Mouse (Mus musculus) macrophage (primary cell): ENCODE results near the gene Nlgn1. TPM values are rescaled to one million over a fixed set of nuclear protein-coding genes. Genes with fewer than 3 reads are reported as not detected.

Experiments
- H3K27ac ChIP-seq: fragments of 350-480 bp; formaldehyde crosslinking; 2 replicates; pipeline ENCODE4 v1.9.0; 2021
- H3K36me3 ChIP-seq: fragments of 350-480 bp; formaldehyde crosslinking; 2 replicates; pipeline ENCODE4 v1.9.0; 2021; ENCODE audit errors: inconsistent target
- H3K4me3 ChIP-seq: fragments of 350-480 bp; formaldehyde crosslinking; 2 replicates; pipeline ENCODE4 v1.9.0; 2021; ENCODE audit errors: inconsistent target
- H3K79me2 ChIP-seq: fragments of 350-480 bp; formaldehyde crosslinking; 2 replicates; pipeline ENCODE4 v1.9.0; 2021; ENCODE audit errors: inconsistent target
- WGBS: methylation state at CpG from one replicate; pipeline ENCODE4 v1.1.7; 2026; ENCODE audit warnings: inconsistent platforms; ENCODE audit not compliant: missing documents; 5-methylcytosine and 5-hydroxymethylcytosine counted together
- polyA plus RNA-seq: library from polyadenylated mRNA; stranded (reverse); fragments of 250-400 nt; gene quantifications from 3 replicates; pipeline ENCODE4 v1.2.4, GENCODE M21; 2018; ENCODE audit warnings: inconsistent platforms
- total RNA-seq, 78 experiments: library from RNA; depleted of rRNA; stranded (reverse); fragments of 250-400 nt; gene quantifications; 1 replicate in 9 of 78; 2 replicates in 24 of 78; 3 replicates in 43 of 78; 4 replicates in 2 of 78; pipeline ENCODE4 v1.2.4; 2018; ENCODE audit warnings: inconsistent platforms in 56 of 78

Nlgn1 gene
- not detected for total RNA-seq (2018; cell fraction: chromatin; rRNA removed)
- total RNA-seq (2018; cell fraction: cytosol; rRNA removed): not detected
- not detected for total RNA-seq (2018; cell fraction: nucleus; rRNA removed)
- polyA plus RNA-seq: not detected in 3 replicates

DNA sequence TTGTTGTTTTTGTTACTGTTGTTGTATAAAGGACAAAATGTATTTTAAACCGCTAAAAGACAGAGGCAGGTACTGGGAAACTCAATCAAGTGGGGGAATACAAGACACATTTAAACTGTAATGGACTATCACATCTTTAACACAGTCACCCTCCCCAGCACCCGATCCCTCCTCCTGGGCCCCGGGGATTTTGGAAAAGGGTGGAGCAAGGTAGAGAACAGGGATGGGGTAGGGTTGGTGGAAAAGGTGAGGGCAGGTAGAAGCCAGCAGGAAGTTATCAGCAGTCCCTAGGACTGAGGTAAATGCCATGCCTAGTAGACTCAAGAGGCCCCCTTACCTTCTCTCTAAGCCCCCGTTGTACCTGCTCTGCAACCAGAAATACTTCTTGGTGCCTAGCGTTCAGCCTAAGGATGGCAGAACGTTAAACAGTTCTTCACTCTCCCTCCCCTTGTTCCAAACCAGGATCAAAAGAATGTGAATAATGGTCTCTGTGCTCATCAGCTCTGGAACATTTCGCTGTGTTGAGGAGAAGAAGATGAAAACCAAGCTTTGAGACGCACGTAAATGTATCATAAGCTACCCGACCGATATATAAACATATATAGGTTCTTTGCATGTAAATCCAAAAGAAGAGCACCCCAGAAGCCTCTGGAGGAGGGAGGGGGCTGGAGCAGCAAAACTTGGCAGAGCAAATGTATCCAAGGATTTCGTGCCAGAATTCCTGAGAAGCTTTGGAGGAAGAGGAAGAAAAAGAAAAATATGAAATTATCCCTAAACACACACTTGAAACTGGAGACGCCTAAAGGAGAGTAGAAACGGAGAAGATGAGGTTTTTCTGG, at the start of gene Nlgn1:
TSS of gene Nlgn1 (minus strand) at position 61 of the 839 bp plus-strand sequence.
- no peaks in the 10 kb centered on the region for H3K79me2 ChIP-seq
- H3K27ac ChIP-seq: no peak within 1 kb of the TSS
- no peaks in the 10 kb centered on the region for H3K36me3 ChIP-seq
- no peak within 1 kb of the TSS for H3K4me3 ChIP-seq
- WGBS: 6% methylated on average over 14 of the region's 14 CpGs

DNA sequence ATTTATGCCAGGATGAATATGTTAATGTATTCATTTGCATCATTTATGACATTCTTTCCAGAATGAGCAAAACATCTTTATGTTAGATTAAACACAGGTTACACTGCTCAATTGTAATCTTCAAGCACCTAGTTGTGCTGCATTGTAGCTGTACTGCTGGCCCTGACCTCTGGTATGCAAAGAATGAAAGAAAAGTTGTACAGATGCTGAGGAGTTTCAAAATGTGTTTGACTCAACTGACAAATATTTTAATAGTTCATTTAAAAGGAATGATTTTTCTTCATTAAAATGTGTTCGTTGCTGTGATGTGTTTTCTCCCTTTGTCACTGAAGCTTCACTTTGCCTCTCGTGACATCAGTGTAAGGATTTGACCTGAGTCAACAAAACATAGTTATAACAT, 46.0 kb upstream of the Nlgn1 start:
- 71% methylated on average over 2 of the region's 2 CpGs for WGBS

DNA sequence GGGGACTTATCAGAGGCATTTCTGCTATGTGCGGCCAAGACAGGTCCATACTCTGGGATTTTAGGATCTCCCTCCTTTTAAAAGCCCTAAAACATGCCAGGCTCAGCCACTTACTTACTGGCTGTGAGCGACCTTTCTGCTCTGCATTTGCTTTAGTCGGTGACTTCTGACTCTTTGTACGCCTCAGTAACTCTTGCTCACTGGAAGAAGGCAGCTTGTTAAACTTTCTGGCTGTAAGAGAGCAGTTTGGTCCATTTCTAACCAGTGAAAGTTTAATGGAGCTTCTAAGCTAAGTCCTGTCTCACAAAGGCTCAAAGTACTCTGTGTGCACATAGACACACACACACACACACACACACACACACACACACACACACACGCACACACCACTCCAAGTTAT, 22.8 kb upstream of the Nlgn1 start:
- WGBS: 87% methylated on average over 5 of the region's 5 CpGs
- Histone ChIP-seq H3K36me3 (no peaks in the 10 kb centered on the region), H3K79me2 (no peaks in the 10 kb centered on the region), H3K27ac (no peak overlapping the region), H3K4me3 (no peak overlapping the region)

More for the DNA sequence above, 46.0 kb upstream of the Nlgn1 start:
- Histone ChIP-seq H3K36me3 (no peaks in the 10 kb centered on the region), H3K4me3 (no peak overlapping the region), H3K79me2 (no peaks in the 10 kb centered on the region), H3K27ac (no peak overlapping the region)

DNA sequence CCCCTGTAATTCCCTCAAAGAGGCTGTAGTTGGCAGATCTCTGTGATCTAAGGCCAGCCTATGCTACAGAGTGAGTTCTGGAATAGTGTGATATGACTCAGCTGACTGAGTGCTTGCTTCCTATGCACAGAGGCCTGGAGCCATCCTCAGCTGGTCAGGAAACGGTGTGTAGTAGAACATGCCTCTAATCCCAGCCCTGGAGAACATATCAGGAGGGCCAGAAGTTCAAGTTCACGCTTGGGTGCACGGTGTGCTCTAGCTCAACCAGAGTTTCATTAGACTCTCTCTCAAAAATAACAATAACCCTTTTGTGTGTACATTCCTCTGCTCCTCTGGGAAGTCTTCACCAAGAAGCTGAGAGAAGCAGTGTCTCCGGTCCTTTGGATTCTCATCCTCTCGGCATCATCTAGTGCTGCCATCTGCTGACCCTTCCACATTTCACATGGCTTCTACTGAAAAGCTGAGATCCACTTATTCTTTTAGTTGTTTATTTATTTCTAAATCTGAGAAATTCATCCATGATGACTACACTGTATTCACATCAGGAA, 22.3 kb upstream of the Nlgn1 start:
- Histone ChIP-seq H3K27ac (no peak overlapping the region), H3K79me2 (no peaks in the 10 kb centered on the region), H3K36me3 (no peaks in the 10 kb centered on the region), H3K4me3 (no peak overlapping the region)
- 79% methylated on average over 5 of the region's 5 CpGs for WGBS

DNA sequence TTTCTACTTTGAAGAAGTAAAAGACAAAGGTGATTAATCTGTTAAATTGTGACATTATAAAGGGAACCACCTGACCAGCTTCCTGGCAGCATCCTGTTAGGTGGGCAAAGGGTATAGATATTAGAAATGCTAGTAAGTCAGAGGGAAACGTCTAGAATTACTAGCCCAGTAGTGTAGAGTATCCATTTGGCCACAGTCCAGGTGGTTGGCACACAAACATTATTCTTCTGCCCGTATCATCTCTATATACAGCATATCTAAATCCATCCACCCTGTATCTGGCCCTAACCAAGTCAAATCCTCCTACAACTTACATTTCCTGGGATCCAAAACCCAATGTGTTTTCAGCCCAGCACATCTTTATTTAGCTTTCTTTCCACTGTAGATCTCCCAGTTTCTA, 5.2 kb upstream of the Nlgn1 start:
- Histone ChIP-seq H3K27ac (no peak overlapping the region), H3K79me2 (no peaks in the 10 kb centered on the region), H3K36me3 (no peaks in the 10 kb centered on the region), H3K4me3 (no peak overlapping the region)
- 77% methylated on average over 2 of the region's 2 CpGs for WGBS

DNA sequence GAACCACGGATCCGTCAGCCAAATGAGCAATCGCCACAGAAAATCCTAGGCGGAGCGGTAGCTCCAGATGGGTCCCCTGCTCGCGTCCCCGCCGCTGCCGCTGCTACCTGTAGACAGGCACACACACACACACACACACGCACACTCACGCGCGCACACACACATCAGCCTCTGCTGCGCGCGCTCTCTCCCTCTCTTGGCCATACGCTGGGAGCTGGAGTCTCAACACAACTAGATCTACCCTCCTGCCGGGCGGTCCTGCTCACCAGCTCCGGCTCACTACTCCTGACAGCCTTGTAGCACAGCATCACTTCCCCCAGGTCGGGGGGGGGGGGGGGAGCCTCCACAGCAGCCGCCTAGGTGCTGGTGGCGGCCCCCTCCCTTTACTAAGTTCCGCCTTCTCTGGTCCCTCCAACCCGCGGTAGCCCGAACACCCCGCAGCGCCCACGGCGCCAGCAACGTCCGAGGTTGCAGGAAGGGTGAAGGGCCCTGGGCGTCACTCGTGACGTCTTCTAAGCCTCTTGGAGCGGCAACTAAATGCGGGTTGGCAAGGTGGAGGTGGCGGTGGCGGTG, 1.1 kb upstream of the Nlgn1 start:
- WGBS: 2% methylated on average over 35 of the region's 41 CpGs
- H3K79me2 ChIP-seq: no peaks in the 10 kb centered on the region
- no peak overlapping the region for H3K27ac ChIP-seq
- no peak overlapping the region for H3K4me3 ChIP-seq
- H3K36me3 ChIP-seq: no peaks in the 10 kb centered on the region

DNA sequence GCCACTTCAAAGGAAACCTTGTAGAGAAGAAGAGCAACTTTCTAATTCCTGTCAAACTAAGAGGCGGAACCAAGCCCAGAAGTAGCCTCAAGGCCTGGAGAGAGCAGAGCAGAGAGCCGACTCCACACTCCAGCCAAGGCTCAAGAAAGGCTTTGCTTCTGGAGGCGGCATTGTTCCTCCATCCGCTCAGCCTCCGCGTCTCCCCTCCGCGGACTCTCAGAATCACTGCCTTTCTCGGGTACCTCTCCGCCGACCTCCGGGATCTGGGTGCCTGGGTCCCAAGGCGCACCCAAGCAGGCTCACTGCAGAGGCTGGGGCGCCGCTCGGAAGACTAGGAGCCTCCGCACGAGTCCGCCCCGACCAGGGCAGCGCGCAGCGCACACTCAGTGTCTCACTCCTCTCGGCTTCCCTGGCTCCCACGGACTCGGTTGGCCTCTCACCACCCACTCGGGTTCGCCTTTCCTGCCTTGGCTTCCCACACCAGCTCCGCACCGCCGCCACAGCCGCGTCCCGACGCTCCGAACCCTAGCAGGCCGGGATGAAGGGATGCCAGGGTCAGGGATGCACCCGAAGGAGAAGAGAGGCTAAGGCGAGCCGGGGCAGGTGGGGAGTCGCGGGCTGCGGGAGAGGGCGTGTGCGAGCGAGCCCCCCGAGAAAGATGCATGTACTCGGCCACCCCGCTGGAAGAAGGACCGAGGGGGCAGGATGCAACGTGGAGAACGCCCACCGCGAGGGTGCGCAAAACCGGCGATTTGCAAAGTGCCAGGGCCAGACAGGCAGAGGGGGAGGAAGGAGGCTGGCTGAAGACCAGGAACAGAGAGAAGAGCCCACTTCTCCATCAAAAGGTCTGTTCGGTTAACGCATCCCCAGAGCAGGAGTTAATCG, 841 bp downstream of the Nlgn1 start:
- Histone ChIP-seq H3K79me2 (no peaks in the 10 kb centered on the region), H3K4me3 (no peak overlapping the region), H3K36me3 (no peaks in the 10 kb centered on the region), H3K27ac (no peak overlapping the region)
- WGBS: 4% methylated on average over 60 of the region's 60 CpGs

DNA sequence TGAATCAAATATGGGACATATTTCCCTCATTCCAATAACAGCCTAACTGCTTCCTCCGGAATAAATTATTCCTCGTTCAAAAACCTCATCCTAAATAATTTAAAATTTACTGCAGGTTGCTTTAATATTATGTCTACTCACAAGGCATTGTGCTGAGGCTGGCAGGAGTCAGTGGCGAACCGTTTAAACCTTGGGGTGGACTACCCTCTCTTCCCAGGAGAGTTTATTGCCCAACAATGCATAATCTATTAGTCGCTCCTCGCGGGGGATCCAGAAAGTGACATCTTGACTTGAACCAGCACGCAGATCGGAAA, 1.4 kb downstream of the Nlgn1 start:
- Histone ChIP-seq H3K36me3 (no peaks in the 10 kb centered on the region), H3K27ac (no peak overlapping the region), H3K79me2 (no peaks in the 10 kb centered on the region), H3K4me3 (no peak overlapping the region)
- WGBS: 18% methylated on average over 9 of the region's 9 CpGs

DNA sequence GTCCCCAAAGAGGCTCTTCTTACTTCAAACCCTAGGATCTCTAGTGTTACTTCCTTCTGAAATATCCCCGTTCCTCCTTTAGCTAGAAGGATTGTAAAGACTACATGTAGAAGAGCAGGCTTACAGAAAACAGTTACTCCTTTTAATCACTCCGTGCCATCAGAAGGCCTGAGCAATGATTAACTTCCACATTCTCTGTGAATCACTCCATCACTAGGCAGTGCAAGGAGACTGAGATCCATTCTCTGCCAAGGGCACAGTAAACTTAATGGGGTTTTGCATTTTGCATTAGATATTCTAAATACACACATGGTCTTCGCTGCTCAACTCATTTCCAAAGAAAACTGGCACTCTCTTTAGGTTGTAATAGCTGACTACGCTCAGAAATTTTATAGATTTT, 2.2 kb downstream of the Nlgn1 start:
- 64% methylated on average over 4 of the region's 4 CpGs for WGBS
- H3K4me3 ChIP-seq: no peak overlapping the region
- H3K79me2 ChIP-seq: no peaks in the 10 kb centered on the region
- no peak overlapping the region for H3K27ac ChIP-seq
- no peaks in the 10 kb centered on the region for H3K36me3 ChIP-seq

DNA sequence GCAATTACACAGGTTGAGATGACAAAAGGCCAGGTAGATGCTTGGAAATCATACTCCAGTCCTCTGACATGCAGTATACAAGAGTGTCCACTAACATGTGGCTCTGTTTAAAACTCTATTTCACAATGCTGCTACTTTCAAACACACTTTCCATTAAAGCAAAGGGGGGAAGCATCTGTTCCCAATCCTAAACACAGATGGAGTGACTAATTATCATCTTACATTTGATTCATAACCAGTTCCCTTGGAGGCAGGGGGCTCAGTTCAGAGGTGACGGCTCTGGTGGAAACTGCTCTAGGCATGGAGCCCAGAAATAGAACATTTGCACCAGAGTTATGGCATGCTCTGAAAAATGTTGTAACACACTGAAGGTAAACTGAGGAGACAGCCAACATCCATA, 7.8 kb downstream of the Nlgn1 start:
- H3K36me3 ChIP-seq: no peaks in the 10 kb centered on the region
- no CpG with 5 or more reads among the region's 1 CpGs for WGBS
- H3K4me3 ChIP-seq: no peak overlapping the region
- no peaks in the 10 kb centered on the region for H3K79me2 ChIP-seq
- no peak overlapping the region for H3K27ac ChIP-seq

DNA sequence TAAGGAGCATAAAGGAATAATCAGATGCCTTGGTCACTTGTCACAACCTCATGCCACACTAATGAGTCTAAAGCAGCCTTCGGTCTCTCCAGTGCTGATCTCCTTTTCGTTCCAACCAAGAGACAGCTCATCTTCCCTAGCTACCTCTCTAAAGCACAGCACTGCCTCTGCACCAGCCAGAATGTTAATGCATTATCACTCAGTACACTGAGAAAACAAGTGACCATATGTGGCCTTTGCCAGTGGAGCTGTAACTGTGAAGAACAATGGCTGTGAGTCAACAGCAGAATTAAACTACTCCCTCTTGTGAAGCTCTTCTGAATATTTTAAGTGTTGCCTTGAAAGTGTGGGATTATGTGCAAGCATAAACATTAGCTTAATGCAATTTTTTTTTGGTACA, 14.9 kb downstream of the Nlgn1 start:
- no peak overlapping the region for H3K27ac ChIP-seq
- 91% methylated on average over 2 of the region's 2 CpGs for WGBS
- no peaks in the 10 kb centered on the region for H3K79me2 ChIP-seq
- H3K4me3 ChIP-seq: no peak overlapping the region
- H3K36me3 ChIP-seq: no peaks in the 10 kb centered on the region

DNA sequence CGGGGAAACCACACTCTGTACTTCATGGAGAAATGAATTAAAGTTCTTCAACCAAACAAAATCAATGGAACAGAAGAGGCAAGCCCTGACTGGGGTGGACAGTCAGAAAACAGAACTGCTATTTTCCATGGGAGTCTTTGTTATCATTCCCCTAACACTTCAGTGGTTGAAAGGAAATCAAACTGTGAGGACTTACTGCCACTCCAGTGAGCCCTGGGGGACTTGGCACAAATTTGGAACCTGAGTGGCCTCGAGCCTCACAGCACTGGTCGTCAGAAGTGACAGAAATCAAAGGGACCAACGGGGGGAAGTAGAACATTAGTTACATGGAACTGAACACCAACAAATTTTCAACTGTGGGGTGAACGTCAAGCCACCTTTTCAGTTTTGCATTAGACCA, 34.4 kb downstream of the Nlgn1 start:
- no peak overlapping the region for H3K27ac ChIP-seq
- no peak overlapping the region for H3K4me3 ChIP-seq
- H3K36me3 ChIP-seq: no peaks in the 10 kb centered on the region
- no peaks in the 10 kb centered on the region for H3K79me2 ChIP-seq
- 66% methylated on average over 5 of the region's 5 CpGs for WGBS

DNA sequence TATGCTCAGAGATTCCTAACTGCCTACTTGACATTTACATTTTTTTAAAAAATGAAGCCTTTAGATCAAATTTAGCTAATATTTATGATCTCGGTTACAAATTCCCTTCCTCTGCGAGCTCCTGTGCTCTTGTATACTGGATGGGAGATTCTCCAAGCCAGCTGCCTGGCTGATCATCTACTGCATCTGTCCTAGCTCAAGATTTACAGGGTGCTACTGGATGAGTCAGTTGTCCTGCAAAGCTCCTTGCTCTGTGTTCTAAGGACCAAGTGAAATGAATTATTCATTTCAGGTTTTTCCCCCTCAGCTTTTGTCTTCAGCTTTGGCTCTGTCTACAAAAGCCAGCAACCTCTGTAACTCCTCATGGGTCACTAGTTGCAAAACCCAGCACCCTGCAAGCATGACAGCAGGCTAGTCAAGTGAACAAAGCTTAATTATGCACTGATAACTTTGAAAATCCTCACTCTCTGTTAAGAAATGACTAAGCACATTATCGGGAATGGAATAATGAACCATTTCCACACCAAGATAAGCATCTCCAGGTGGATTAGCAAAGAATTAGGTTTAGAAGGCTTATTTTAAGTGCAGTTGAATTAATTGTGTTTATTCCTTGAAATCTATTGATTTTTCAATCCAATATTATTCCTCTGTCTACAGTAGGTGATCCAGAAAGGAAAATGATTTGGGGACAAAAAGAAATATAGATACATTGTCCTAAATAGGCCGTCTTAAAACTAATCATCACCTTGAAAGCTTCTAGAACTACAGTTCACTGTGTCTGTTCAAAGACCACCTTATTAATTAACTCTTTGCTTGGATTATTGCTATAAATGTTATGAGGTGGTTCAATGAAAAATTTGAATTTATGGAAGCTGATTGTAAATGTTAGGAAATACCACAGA, 61.1 kb downstream of the Nlgn1 start:
- Histone ChIP-seq H3K79me2 (no peaks in the 10 kb centered on the region), H3K4me3 (no peak overlapping the region), H3K36me3 (no peaks in the 10 kb centered on the region), H3K27ac (no peak overlapping the region)
- WGBS: 73% methylated on average over 4 of the region's 4 CpGs

DNA sequence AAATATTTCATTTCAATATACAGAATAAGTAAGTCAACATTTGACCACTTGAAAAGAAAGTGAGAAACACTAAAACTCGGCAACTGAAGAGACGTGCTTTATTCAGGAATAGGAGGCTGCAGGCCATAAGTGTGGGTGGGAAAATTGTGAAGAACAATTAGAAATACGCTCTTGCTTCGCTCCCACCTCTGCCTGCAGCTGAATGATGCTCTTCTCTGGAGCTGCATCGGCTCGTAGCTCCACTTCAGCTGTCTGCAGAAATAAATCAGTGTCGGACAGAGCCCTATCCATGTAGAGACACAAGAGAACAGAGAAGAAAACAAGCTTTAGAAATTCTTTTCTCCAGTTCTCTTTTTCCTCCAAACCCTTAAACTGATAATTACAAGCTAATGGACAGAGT, 85.7 kb downstream of the Nlgn1 start:
- no peak overlapping the region for H3K27ac ChIP-seq
- H3K4me3 ChIP-seq: no peak overlapping the region
- 86% methylated on average over 7 of the region's 7 CpGs for WGBS
- H3K79me2 ChIP-seq: no peaks in the 10 kb centered on the region
- no peaks in the 10 kb centered on the region for H3K36me3 ChIP-seq
